Mouse (Mus musculus) E14TG2a.4 (cell line): ENCODE data around the gene Mboat1.

ENCODE experiments used
- H3K27me3 ChIP-seq: 2 replicates; pipeline ENCODE4 v1.6.1; 2014; ENCODE audit warnings: low read length, control low read depth; ENCODE audit not compliant: insufficient read depth
- H3K36me3 ChIP-seq: 2 replicates; pipeline ENCODE4 v1.6.1; 2014; ENCODE audit warnings: low read length, control low read depth; ENCODE audit not compliant: insufficient read depth
- H3K4me1 ChIP-seq: replicated peaks from 2 replicates; pipeline ENCODE4 v1.6.1; 2014; ENCODE audit warnings: low read depth, low read length, control low read depth
- H3K4me3 ChIP-seq: replicated peaks from 2 replicates; pipeline ENCODE4 v1.5.1; 2014; ENCODE audit warnings: mild to moderate bottlenecking, low read length
- H3K9me3 ChIP-seq: 2 replicates; pipeline ENCODE4 v1.6.1; 2014; ENCODE audit warnings: low read length, control low read depth
- CTCF ChIP-seq: conservative IDR thresholded peaks from 2 replicates; pipeline ENCODE4 v1.5.1; 2014; ENCODE audit warnings: low read length
- NANOG ChIP-seq: IDR thresholded peaks from 2 replicates; pipeline ENCODE4 v1.6.1; 2014; ENCODE audit warnings: borderline replicate concordance, low read length, mixed read lengths
- POU5F1 ChIP-seq: IDR thresholded peaks from 2 replicates; pipeline ENCODE4 v1.6.1; 2014; ENCODE audit warnings: low read length, borderline replicate concordance

Mboat1 gene

GRCm38 (mm10) chr13:30221316-30221715 is 85.0 kb downstream of the Mboat1 start:
- H3K27me3 ChIP-seq, result no peaks in the 10 kb centered on the region
- no peaks in the 10 kb centered on the region for H3K9me3 ChIP-seq
- H3K4me1 ChIP-seq, result no peaks in the 10 kb centered on the region
- no peak for TF ChIP-seq NANOG
- TF ChIP-seq POU5F1, result no peak
- no peak for TF ChIP-seq CTCF
- no peaks in the 10 kb centered on the region for H3K36me3 ChIP-seq
- no peak overlapping the region for H3K4me3 ChIP-seq

DNA sequence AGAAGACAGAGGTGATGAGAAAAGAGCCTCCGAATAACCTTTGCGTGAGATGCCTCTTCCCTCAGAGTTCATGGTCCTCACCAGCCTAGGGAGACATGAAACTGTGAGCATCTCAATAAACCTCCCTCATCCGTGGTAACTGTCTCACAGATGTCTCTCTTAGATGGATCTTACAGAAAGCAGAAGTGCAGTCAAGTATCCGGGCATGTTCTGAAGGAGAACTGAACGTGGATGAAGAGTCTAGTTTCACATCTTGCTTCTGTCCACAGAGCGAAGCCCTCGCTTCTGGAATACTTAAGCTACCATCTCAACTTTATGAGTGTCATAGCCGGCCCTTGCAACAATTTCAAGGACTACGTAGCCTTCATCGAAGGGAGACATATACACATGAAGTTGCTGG is 87.8 kb downstream of the Mboat1 start:
- no peak overlapping the region for H3K4me3 ChIP-seq
- H3K4me1 ChIP-seq, result no peaks in the 10 kb centered on the region
- no peaks in the 10 kb centered on the region for H3K36me3 ChIP-seq
- H3K27me3 ChIP-seq, result no peaks in the 10 kb centered on the region
- TF ChIP-seq NANOG, result no peak
- no peak for TF ChIP-seq CTCF
- TF ChIP-seq POU5F1, result no peak
- H3K9me3 ChIP-seq, result no peaks in the 10 kb centered on the region

DNA sequence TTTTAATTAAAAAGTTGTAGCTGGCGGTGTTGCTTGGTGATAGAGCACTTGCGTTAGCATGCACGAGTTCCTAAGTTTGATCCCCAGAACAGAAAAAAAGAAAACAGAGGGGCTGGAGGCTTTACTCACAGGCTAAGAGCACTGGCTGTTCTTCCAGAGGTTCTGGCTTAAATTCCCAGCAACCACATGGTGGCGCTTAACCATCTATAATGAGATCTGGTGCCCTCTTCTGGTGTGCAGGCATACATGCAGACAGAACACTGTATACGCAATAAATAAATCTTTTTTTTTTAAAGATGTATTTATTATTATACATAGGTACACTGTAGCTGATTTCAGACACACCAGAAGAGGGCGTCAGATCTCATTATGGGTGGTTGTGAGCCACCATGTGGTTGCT is 88.4 kb downstream of the Mboat1 start:
- no peaks in the 10 kb centered on the region for H3K9me3 ChIP-seq
- no peaks in the 10 kb centered on the region for H3K27me3 ChIP-seq
- no peaks in the 10 kb centered on the region for H3K36me3 ChIP-seq
- no peaks in the 10 kb centered on the region for H3K4me1 ChIP-seq
- no peak overlapping the region for H3K4me3 ChIP-seq
- TF ChIP-seq NANOG (no peak), POU5F1 (no peak), CTCF (no peak; the same call in 1 of the 2 replicates)

DNA sequence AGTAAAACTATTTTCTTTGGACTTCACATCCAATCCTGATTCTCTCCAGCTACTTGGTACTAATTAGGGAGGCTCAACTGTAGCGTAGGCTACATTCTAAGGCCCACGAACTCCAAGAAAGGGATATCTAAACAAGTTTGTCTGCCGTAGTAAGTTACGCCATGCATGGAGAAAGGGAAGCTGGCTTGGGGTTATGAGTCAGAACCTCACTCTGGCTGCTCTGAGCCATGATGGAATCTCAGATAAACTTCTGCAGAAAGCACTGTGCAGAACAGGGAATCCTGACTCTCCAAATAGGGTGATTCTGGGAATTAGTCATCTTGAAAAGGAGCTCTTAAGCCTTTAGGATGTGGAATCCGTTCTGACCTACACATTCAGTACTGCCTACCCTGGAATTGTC is 92.5 kb downstream of the Mboat1 start:
- no peaks in the 10 kb centered on the region for H3K36me3 ChIP-seq
- H3K9me3 ChIP-seq, result no peaks in the 10 kb centered on the region
- H3K27me3 ChIP-seq, result no peaks in the 10 kb centered on the region
- TF ChIP-seq POU5F1, result no peak
- no peak for TF ChIP-seq CTCF
- TF ChIP-seq NANOG, result no peak
- H3K4me3 ChIP-seq, result no peak overlapping the region
- H3K4me1 ChIP-seq, result no peaks in the 10 kb centered on the region

- TF ChIP-seq POU5F1 (no peak), CTCF (no peak), NANOG (no peak)
- no peaks in the 10 kb centered on the region for H3K9me3 ChIP-seq
- no peaks in the 10 kb centered on the region for H3K4me1 ChIP-seq
- no peak overlapping the region for H3K4me3 ChIP-seq
- H3K36me3 ChIP-seq, result no peaks in the 10 kb centered on the region
- no peaks in the 10 kb centered on the region for H3K27me3 ChIP-seq
These were observed 93.4 kb downstream of the Mboat1 start for GRCm38 (mm10) chr13:30229625-30230139.

DNA sequence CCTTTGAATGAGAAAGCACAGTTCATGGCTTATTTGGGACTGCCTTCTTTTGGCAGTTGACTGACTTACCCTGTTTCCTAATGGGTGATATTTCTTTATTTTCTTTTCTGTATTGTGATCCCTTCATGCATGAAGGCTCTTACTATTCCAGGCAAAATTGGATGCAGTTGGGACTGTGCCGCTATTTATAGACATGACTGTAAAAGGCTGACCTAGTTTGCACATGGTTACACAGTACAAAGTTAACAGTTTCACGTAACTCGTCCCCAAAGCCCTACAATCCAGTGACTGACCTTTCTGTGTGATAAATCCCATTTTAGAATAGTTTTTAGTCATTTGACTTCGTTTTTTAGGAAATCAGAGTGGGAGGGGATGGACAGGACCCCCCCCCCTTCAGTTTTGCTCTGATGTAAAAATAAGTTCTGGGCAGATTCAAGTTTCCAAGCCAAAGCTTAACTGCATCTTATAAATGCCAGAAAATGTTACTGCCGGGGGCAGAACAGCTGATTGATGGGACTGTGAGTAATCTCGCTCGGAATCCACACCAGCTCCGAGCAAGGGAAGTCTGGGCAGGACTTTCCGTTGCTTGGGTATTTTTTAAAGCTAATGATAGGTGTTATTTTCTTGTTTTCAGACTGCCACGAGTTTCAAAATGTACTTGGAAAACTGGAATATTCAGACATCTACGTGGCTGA is 98.9 kb downstream of the Mboat1 start:
- Histone ChIP-seq H3K4me1 (no peaks in the 10 kb centered on the region), H3K4me3 (no peak overlapping the region), H3K36me3 (no peaks in the 10 kb centered on the region), H3K27me3 (no peaks in the 10 kb centered on the region), H3K9me3 (no peaks in the 10 kb centered on the region)
- no peak for TF ChIP-seq POU5F1
- TF ChIP-seq NANOG, result no peak
- TF ChIP-seq CTCF, result no peak

DNA sequence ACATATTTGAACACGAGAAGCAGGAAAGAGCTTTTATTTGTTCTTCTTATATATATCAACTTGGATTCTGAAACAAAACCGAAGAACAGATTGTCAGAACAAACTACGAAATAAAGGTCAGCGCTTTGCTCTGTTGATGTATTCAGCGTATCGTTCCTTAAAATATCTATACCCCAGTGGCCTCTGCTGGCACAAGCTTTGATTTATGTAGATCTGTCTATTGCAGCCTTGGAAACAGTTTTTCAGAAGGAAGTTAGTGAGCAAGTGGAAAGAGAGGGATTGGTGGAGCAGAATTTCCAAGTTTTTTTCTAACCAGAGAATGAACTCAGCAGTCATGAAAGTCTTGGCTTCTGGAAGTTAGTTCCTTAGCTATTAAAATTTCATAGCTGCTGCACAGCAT is 103.1 kb downstream of the Mboat1 start:
- TF ChIP-seq CTCF, result no peak
- no peak for TF ChIP-seq NANOG
- TF ChIP-seq POU5F1, result no peak
- H3K36me3 ChIP-seq, result no peaks in the 10 kb centered on the region

DNA sequence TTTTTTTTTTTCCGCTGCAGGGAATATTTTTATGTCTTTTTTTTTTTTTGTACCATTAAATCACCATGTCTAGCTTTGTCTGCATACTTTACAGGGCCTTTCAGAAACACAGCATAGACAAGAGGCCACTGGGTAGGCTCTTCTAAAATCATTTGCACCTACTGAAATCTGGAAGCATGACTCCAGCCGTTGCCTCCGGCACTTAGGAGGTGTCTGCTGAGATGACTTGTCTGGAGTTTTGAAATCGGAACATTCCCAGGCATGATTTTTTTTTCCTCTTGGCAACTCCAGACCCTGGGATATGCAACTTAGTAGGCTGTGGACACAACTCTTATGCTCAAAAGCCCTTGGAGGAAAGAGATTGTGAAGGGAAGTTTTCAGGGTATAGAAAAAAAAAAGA is 109.3 kb downstream of the Mboat1 start:
- Histone ChIP-seq H3K9me3 (no peaks in the 10 kb centered on the region), H3K4me1 (no peaks in the 10 kb centered on the region), H3K4me3 (no peak overlapping the region), H3K27me3 (no peaks in the 10 kb centered on the region), H3K36me3 (no peaks in the 10 kb centered on the region)
- TF ChIP-seq CTCF (no peak), NANOG (no peak), POU5F1 (no peak)

More for the DNA sequence above, 103.1 kb downstream of the Mboat1 start:
- Histone ChIP-seq H3K27me3 (no peaks in the 10 kb centered on the region), H3K4me3 (no peak overlapping the region), H3K9me3 (no peaks in the 10 kb centered on the region), H3K4me1 (no peaks in the 10 kb centered on the region)

- Histone ChIP-seq H3K4me1 (peaks cover 4% of the 10 kb centered on the region), H3K36me3 (no peaks in the 10 kb centered on the region), H3K9me3 (no peaks in the 10 kb centered on the region), H3K27me3 (no peaks in the 10 kb centered on the region), H3K4me3 (no peak overlapping the region)
- TF ChIP-seq NANOG (no peak), CTCF (no peak), POU5F1 (no peak)
These were observed 114.1 kb downstream of the Mboat1 start for GRCm38 (mm10) chr13:30250341-30250905.
